Mouse (Mus musculus): ENCODE data around the gene Sel1l3.

Sel1l3 gene

DNA sequence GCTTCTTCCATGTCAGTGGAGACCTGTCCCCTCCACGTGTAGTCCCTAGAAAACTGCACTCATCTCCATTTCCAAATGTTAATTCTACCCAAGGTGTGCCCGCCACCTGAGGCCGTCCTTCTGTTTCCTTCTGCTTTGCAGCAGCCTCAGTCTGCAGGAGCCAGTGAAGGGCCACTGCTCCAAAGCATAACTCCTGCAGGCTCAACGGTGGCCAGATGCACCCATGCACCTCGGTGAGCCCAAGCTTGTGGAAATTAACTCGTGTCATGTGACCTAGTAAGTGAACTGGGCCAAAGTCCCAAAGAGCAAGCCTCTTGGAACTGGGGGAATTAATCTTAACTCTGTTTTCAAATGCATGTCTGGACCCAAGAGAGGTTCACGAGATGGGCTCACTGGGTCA lies 40.8 kb downstream of the Sel1l3 start:
- peak; percentile 75 to 88 for DNase-seq

DNA sequence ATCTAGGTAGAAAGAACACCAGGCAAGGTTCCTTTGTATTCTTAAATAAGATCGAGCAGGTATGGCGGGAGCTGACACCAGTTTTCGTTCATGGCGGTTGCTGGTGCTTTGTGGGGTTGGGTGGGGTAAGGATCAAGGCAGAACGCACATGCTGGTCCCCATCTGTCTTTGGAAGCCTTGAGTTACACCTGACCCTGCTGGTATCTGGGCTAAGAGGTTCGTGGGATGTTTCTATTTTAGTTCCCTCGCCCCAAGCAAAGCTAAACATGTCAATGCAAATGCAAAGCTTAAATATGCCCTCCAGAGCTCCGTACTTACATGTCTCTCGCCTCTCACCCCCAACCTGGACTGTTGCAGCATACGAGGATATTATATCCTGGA lies 41.5 kb downstream of the Sel1l3 start:
- no peak for DNase-seq

GRCm38 (mm10) chr5:53171611-53172255 lies 42.0 kb downstream of the Sel1l3 start:
- no peak for DNase-seq

GRCm38 (mm10) chr5:53167564-53167963 lies 46.2 kb downstream of the Sel1l3 start:
- DNase-seq: no peak

DNA sequence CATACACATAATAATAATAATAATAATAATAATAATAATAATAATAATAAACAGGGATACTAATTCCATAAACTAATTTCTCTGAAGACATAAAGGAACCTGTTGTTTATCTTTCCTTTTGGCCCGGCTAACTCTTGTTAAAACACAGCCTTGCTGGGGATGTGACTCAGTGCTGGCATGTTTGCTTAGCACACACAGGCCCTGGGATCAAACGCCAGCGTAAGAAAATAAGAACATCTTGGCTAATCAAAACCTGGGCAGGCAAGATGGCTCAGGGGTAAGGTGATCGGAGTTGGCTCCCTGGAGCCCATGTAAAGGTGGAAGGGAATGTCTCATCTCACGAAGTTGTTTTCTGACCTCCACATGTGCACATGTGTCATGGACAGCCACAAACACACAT lies 48.1 kb downstream of the Sel1l3 start:
- DNase-seq: no peak

DNA sequence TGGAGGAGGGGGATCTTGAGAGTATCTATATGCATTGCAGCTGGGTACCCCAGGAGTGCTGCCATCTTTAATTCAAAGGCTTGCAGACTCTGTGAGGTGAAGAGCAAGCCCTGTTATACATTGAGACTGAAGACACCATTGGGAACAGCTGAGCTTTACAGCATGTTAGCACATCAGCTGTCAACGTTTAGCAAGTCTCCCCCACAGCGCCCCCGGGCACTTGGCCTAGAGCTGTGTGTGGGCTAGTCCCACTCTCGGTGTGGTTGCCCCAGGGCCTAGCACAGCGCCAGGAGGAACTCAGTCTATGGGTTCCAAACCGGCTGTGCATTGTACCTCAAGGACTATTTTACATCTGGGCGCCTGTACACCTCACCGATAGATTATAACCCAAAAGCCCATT lies 51.3 kb downstream of the Sel1l3 start:
- no peak for DNase-seq

DNA sequence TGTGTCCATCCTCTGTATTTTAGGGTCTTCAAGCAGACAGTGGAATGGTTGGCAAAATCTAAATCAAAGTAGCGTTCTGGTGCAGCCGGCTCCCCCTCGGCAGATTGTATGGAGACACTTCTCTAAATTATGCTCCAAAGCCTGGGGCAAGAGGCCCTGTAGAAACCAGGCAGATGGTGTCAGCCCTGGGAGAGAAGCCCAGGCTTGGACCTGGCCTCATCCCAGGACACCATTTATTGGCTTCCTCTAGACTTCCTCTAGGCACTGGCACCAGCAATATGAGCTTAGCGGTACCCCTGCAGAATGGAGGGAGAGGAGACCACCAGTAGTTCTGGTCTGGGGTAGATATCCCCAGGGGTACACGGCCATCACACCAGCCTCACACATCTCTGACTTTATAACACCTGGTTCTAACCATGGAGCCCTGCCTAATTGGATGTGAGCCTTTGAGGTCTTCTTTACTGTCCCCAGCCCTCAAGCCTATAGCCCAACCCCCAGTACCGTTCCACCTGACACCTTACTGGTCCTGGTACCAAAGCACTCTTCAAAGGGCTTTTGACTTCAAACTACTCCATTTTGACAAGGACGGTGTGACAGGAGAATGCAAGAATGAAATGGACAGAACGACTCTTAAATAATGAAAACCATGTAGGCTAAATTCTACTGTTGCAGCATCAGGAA lies 52.1 kb downstream of the Sel1l3 start:
- no peak for DNase-seq

DNA sequence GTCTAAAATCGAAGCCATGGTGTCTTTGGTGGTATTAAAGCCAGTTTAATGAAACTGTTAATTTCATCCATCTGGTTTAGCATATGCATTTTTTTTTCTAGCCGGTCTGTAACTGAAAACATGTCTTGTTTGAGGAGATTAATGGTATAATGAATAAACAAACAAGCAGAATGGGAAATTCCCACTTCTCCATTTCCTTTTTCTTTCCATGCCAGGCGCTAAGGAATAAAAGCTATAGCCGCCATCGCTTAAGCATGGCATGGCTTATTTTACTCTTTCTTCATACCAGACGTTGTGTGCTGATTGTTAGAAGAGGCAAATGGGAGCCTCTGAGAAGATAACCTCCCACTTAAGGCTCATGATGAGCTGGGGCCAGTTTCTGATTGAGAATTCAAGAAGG lies 53.5 kb downstream of the Sel1l3 start:
- no peak for DNase-seq

DNA sequence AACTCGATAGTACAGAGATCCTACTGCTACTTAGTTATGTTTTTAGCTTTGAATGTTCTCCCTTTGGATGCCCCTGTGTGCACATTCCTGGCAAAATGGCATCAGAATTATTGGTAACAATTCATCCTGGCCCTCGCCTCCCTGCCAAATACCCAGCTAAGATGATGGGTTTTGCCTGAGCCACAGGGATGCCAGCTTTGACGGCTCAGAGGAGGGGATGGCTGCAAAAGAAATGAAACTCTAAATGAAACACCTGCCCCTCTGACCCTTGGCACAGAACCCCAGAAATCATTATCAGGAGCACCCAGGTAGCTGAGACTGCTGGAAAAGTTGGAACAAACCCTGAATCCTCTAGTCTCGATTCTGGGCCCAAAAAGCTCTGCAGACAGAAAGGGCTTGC lies 54.1 kb downstream of the Sel1l3 start:
- no peak for DNase-seq

DNA sequence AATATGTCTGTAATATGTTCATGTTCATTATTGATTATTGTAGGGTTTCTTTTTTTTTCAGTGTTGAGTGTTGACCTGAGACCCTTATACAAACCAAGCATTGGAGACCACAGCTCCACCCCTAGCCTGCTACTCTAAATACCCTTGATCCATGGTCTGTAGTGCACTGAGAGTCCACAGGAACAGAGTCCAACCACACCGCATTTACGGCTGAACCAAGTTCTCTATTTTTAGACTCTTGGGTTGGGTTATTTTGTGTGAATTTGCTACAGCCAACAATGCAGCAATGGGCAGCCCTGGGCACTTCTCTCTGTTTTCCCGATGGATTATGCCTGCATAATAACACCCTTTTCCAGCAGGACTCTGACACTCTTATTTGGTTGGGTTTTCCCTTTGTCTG lies 54.6 kb downstream of the Sel1l3 start:
- DNase-seq: peak; percentile 32 to 36

GRCm38 (mm10) chr5:53155985-53156679 lies 57.6 kb downstream of the Sel1l3 start:
- DNase-seq: peak; percentile 47 to 69

DNA sequence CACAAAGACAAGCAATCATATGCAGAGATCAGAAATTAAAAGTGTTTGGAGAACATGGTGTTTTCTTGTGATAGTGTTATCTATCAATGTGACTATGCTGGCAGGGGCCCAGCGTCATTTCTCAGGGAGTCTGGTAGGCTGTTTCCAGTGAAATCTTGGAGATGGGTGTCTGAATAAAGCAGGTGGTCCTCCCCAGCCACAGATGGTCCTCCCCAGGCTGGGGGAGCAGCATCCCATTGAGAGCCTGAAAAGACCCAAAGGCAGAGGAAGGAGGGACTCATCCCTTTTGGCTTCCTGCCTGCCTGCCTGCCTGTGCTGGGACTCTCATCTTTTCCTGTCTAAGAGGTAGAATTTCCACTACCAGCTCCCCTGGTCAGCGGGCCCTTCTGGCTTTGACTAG lies 59.2 kb downstream of the Sel1l3 start:
- DNase-seq: no peak

GRCm38 (mm10) chr5:53154078-53154477 lies 59.6 kb downstream of the Sel1l3 start:
- DNase-seq: no peak

- DNase-seq: no peak
These were observed 60.6 kb downstream of the Sel1l3 start for GRCm38 (mm10) chr5:53153144-53153543.

DNA sequence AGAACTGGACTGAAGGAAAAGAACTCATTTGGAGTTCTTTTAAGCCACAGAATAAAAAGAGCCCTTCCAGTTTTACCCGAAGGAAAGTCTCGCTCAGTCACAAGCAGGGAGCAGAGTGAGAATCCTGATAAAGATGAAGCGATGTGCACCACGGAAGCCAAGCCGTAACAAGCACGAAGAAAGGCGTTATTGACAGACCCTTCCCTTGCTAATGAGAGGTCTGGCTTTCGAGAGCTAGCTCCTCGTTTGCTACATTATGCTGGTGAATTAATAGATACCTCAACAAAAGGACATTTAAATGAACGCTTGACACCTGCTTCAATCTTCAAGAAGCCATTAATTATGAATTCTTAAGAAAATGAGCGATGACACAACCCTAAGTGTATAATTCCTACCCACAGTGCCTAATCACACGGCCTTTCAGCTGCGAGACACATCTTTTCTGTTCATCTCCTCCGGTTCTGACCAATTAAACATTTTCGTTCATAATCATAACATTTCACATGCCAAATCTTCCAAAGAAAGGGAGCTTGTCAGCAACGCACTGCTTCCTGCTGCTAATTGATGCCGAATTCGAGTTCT lies 62.3 kb downstream of the Sel1l3 start:
- no peak for DNase-seq

DNA sequence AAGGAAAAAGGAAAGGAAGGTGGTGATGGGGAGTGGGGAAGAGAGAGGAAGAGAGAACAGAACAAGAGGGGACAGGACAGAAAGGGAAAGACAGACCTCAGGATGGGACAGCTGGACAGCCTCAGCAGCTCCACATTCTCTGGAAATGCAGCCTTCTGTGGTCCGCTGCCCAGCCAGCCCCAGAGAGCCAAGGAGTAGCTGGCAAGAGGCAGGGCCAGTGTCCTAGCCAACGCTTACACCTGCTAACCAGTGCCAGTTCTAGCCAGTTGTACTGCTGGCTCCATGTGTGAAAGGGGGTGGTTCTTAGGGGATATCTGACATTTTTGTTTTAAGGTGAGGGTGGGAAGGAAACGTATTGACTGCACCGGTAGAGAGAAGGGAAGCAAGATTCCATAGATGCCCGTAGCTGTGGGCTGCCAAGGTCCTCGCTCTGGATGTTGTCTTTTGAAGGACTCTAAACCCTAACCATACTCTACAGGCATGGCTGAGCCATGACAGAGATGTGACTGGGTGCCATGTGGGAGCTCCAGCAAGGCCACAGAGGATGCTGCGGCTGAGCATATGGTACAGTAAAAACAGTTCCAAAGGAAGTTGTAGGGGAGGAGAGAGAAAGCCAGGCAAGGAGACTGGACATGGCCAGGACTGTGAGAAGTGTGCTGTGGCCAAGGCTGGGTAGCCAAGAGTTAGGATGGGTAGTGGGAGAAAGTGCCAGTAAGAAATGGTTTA lies 64.6 kb downstream of the Sel1l3 start:
- DNase-seq: peak in 1 of 2 experiments; percentile 39

- no peak for DNase-seq
These were observed 65.4 kb downstream of the Sel1l3 start for GRCm38 (mm10) chr5:53148160-53148923.

DNA sequence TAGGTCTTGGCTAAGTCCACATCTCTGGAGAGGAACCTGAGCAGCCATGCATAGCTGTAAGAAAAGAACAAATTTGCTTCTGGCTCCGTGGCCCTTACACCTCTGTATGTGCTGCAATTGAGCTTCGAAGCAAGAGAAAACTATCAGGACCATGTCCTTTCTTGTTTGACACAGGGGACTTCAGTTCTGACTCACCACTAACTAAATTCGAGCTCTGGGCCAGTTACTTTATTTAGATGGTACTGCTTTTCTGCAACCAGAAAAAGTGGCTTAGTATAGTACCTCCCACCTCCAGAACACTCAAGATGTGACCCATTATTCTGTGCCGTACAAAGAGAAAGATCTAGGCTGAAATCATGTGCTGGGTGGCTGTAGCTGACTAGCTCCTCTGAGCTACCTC lies 66.3 kb downstream of the Sel1l3 start:
- DNase-seq: peak in 1 of 2 experiments; percentile 13

- no peak for DNase-seq
These were observed 67.1 kb downstream of the Sel1l3 start for GRCm38 (mm10) chr5:53146684-53147061.

DNA sequence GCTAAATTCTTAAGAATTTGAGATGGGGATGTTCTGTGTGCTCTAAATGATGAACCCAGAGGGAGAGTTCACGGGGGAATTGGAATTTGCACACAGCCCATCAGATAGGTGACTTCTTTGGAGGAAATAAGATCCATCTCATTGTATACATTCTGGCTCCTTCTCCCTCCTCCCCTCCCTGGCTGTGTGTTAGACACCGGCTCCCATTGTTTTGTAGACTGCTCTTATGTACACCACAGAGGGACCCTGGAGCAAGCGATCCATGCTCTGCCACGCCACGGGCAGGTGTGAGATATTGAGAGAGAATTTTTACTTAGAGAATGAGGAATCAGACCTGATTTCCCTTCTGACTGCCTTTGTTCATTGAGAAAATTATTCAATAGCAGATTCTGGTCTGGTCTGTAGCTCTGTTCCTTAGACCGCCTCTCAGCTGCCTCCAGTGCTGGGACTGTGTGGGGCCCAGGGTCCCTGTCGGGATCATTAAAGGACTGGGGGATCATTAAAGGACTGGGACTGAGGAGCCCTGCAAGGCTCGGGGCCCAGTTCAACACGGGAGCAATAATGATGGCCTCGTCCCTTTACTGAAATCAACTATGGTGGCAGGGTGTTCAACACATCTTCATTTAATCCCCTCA lies 67.6 kb downstream of the Sel1l3 start:
- DNase-seq: no peak

DNA sequence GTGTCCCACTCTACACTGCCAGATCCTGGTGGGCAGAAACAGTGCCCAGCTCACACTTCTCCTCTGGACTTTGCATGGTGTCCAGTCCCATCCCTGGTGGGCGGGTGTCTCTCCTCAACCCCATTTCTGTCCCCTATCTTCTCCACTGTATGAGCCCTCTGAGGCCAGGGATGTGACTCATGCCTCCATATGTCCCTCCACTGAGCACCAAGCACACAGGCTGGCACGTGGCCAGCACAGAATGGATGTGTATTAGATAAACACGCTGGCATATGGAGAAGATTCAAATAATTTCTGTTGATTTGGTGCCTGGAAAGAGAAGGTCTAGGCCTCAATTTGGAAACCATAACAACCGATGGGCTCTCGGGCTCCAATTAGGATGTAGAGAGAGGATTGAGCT lies 71.1 kb downstream of the Sel1l3 start:
- DNase-seq: no peak
